Mouse (Mus musculus) liver, embryonic 12.5 days (tissue): Measurements from ENCODE around the gene Sema3c. TPM values are rescaled to one million over a fixed set of nuclear protein-coding genes. Genes with fewer than 3 reads are reported as not detected.

Experiments
- ATAC-seq: fragments of 200-750 bp; cut with Nextera tagmentation; 2 replicates; pipeline ENCODE4 v1.8.0; 2017; ENCODE audit warnings: moderate number of reproducible peaks, mild to moderate bottlenecking, moderate library complexity
- H3K27ac ChIP-seq: fragments of 300-500 bp; sonication (generic); 2 replicates; pipeline ENCODE4 v1.5.1; 2016; ENCODE audit warnings: mild to moderate bottlenecking
- H3K27me3 ChIP-seq: fragments of 300-500 bp; sonication (generic); replicated peaks from 2 replicates; pipeline ENCODE4 v1.6.1; 2016; ENCODE audit warnings: mild to moderate bottlenecking, moderate library complexity
- H3K36me3 ChIP-seq: fragments of 300-500 bp; sonication (generic); 2 replicates; pipeline ENCODE4 v1.6.1; 2016; ENCODE audit warnings: mild to moderate bottlenecking, moderate library complexity
- H3K4me1 ChIP-seq: fragments of 300-500 bp; sonication (generic); 2 replicates; pipeline ENCODE4 v1.6.1; 2016
- H3K4me2 ChIP-seq: fragments of 300-500 bp; sonication (generic); 2 replicates; pipeline ENCODE4 v1.6.1; 2016; ENCODE audit warnings: mild to moderate bottlenecking, moderate library complexity
- H3K4me3 ChIP-seq: fragments of 300-500 bp; sonication (generic); 2 replicates; pipeline ENCODE4 v1.5.1; 2016; ENCODE audit warnings: mild to moderate bottlenecking, moderate library complexity
- H3K9ac ChIP-seq: fragments of 300-500 bp; sonication (generic); 2 replicates; pipeline ENCODE4 v1.6.1; 2016; ENCODE audit warnings: mild to moderate bottlenecking, moderate library complexity
- H3K9me3 ChIP-seq: fragments of 300-500 bp; sonication (generic); replicated peaks from 2 replicates; pipeline ENCODE4 v1.6.1; 2016; ENCODE audit warnings: mild to moderate bottlenecking, moderate library complexity
- WGBS: fragments of 180-500 bp; shearing (Covaris S2); methylation state at CpG from one replicate; pipeline ENCODE4 v1.1.7; 2016; ENCODE audit not compliant: insufficient replicate concordance; 5-methylcytosine and 5-hydroxymethylcytosine counted together
- polyA plus RNA-seq: library from polyadenylated mRNA; unstranded; fragments of >200 nt; fragmentation: Nextera tagmentation; extraction: Ambion mirVana; gene quantifications from 2 replicates; pipeline ENCODE4 v1.2.1, GENCODE M21; 2016

Gene Sema3c
- polyA plus RNA-seq, 1 experiment from 2014 or later: 1.2 TPM

DNA sequence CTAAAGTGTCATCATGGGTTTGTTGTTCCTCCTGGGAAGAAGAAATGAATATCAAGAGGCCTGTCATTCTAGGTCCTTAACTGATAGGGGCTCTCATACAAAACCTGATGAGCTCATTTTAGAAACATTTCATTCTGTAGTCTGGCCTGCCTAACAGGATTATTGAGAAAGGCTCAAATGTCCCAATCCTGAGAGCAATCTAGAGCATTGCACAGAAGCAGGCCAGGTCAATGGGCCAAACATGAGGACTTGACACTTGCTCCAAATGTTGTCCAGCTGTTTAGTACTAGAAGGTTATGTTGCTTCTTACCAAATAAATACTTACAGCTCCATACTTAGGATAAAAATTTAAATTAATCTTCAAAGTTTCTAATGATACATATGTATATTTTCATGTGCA, 97.3 kb downstream of the Sema3c start:
- H3K27ac ChIP-seq: no peak overlapping the region
- no peak overlapping the region for H3K9ac ChIP-seq
- no peaks in the 10 kb centered on the region for H3K36me3 ChIP-seq
- H3K9me3 ChIP-seq: no peaks in the 10 kb centered on the region
- no peaks in the 10 kb centered on the region for H3K27me3 ChIP-seq
- ATAC-seq: no peak
- no peak overlapping the region for H3K4me3 ChIP-seq
- no peak overlapping the region for H3K4me2 ChIP-seq
- H3K4me1 ChIP-seq: no peaks in the 10 kb centered on the region

DNA sequence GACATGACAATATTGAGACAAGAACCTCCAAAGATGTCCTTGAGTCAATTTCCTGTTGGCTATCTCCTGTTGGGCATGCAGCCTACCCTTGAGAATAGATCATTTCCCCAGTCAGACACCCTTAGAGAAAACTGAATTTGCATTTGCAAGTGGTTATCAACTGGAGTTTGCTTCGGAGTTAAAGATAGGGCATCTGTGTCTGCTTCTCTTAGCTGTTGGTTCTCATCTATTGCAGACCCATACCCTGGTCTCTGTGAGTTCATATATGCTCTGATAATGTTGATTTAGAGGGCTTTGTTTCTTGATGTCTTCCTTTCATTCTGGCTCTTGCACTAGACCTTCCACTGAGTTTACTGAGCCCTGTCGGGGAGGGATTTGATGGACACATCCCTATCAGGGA, 106.8 kb downstream of the Sema3c start:
- H3K27ac ChIP-seq: no peak overlapping the region
- H3K36me3 ChIP-seq: no peaks in the 10 kb centered on the region
- no peaks in the 10 kb centered on the region for H3K4me1 ChIP-seq
- 51% methylated on average over 2 of the region's 2 CpGs for WGBS
- no peak overlapping the region for H3K4me3 ChIP-seq
- no peaks in the 10 kb centered on the region for H3K27me3 ChIP-seq
- no peak overlapping the region for H3K9ac ChIP-seq
- H3K9me3 ChIP-seq: no peaks in the 10 kb centered on the region
- ATAC-seq: no peak
- no peak overlapping the region for H3K4me2 ChIP-seq

DNA sequence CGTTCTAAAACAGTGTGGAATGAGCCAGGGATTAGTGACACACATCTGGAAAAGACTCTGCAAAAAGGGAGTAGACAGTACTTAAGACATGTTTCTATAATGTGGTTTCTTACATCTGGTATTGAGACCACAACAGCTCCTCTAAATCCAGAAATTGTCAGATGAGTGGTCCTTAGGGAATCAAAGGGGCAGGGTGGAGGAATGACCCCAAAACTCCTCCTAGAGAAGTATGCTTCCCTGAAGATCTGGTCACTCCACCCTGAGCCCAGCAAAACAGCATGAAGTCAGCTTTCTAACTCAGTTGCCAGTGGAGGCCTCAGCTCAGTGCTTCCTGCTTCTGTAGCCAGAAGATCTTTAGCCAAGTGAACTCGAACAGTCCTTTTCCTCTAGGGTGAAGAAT, 115.0 kb downstream of the Sema3c start:
- WGBS: 52% methylated on average over 2 of the region's 2 CpGs
- no peaks in the 10 kb centered on the region for H3K4me1 ChIP-seq
- no peaks in the 10 kb centered on the region for H3K27me3 ChIP-seq
- no peak overlapping the region for H3K4me3 ChIP-seq
- no peaks in the 10 kb centered on the region for H3K9me3 ChIP-seq
- no peak for ATAC-seq
- H3K4me2 ChIP-seq: no peak overlapping the region
- H3K27ac ChIP-seq: no peak overlapping the region
- no peak overlapping the region for H3K9ac ChIP-seq
- no peaks in the 10 kb centered on the region for H3K36me3 ChIP-seq

DNA sequence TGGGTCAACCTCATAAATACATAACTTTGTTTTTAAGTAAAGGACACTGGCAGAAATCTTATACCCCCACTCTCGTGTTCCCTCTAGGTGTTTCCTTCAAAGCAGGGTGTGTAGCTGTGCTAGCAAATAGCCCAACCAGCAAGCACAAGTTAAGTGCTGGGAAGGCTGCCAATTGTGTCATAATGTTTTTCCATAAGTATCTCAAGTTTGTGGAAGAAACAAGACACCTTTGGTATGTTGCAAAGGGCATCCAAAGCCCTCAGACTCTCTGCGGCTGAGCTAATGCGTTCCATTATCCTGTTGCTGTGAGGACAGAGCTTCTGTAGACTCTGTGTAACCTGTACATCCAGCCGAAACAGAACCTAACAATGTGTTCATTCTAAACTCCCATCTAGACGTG, 115.5 kb downstream of the Sema3c start:
- Histone ChIP-seq H3K27me3 (no peaks in the 10 kb centered on the region), H3K9ac (no peak overlapping the region), H3K27ac (no peak overlapping the region), H3K9me3 (no peaks in the 10 kb centered on the region), H3K4me1 (no peaks in the 10 kb centered on the region), H3K4me3 (no peak overlapping the region), H3K36me3 (no peaks in the 10 kb centered on the region), H3K4me2 (no peak overlapping the region)
- ATAC-seq: no peak
- 58% methylated on average over 5 of the region's 5 CpGs for WGBS

DNA sequence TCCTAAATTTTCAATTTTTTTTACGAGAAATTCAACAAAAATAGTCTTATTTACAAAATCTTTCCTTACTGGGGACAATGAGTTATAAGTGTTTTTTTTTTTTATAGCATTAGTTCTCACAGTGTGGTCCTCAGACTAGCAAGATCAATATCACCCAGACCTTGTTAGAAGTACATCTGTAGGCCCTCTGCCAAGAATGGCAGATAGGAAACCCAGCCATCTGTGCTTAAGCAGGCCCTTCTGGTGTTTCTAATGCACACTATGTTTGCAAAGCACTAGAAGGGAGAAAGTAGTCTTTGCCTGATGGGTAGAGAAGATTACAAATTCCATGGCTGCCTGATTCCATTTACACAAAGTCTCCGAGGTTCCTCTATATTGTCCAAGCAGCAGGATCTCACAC, 121.3 kb downstream of the Sema3c start:
- no peak overlapping the region for H3K27ac ChIP-seq
- H3K4me2 ChIP-seq: no peak overlapping the region
- no peaks in the 10 kb centered on the region for H3K4me1 ChIP-seq
- H3K9me3 ChIP-seq: no peaks in the 10 kb centered on the region
- no peaks in the 10 kb centered on the region for H3K27me3 ChIP-seq
- 46% methylated on average over 2 of the region's 2 CpGs for WGBS
- no peaks in the 10 kb centered on the region for H3K36me3 ChIP-seq
- H3K4me3 ChIP-seq: no peak overlapping the region
- no peak for ATAC-seq
- H3K9ac ChIP-seq: no peak overlapping the region

DNA sequence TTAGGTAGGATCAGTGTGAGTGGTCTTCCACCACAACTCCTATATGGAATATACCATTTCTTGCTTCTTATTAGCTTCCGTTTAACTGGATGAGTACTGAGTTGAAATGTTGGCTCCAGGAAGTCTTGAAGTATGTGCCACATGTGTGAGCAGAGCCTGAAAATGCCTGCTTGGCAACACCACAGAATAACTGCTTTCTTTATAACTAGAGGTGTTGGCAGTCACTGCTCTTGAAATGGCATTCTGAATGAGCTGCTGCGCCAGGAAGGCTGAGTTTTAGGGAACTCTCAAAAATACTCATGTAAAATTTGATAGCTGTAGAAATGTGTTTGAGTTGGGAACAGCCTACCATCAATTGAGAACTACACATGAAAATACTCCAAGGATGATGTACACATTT, 124.8 kb downstream of the Sema3c start:
- Histone ChIP-seq H3K4me1 (no peaks in the 10 kb centered on the region), H3K4me3 (no peak overlapping the region), H3K27me3 (no peaks in the 10 kb centered on the region), H3K9ac (no peak overlapping the region), H3K4me2 (no peak overlapping the region), H3K36me3 (no peaks in the 10 kb centered on the region), H3K27ac (no peak overlapping the region), H3K9me3 (no peaks in the 10 kb centered on the region)
- no peak for ATAC-seq
- WGBS: 82% methylated on average over 2 of the region's 2 CpGs

DNA sequence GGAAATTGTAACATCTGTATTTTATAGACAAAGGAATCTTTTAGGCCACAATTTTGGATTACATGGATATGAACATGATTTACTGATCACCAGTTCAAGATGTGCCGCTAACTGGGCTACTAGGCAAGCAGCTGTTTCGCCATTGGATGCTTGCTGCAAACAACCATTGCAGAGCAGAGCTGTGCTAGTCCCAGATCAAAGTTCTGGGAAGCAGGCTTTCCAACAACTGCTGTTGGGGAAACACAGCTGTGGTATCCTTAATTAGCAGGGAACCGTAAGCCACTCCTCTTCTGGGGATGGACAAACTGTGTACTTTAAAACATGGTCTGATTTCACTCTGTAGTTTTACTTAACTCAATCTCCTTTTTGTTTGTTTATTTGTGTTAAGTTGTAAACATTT, 130.1 kb downstream of the Sema3c start:
- Histone ChIP-seq H3K9ac (no peak overlapping the region), H3K36me3 (no peaks in the 10 kb centered on the region), H3K27ac (no peak overlapping the region), H3K4me1 (no peaks in the 10 kb centered on the region), H3K9me3 (no peaks in the 10 kb centered on the region), H3K4me2 (no peak overlapping the region), H3K27me3 (no peaks in the 10 kb centered on the region), H3K4me3 (no peak overlapping the region)
- ATAC-seq: no peak
- 67% methylated on average over 3 of the region's 3 CpGs for WGBS

DNA sequence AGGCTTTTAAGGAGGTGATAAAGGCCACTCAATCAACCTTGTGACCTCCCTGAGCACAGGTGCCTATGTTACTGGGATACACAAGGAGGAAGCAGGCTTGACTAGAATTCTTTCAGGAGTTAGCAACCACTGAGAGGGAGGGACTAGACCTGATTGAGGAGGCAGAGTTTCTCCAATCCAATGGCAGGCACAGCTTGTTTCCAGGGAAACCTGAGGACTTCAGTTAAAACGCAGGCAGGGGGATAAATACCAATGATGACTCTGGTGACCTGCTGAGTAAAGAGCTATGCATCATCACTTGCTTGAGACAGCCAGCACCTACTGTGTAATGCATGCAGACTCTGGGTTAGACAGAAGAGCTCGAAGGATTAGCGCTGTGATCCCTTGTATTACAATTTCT, 133.0 kb downstream of the Sema3c start:
- no peak for ATAC-seq
- no peak overlapping the region for H3K9ac ChIP-seq
- no peaks in the 10 kb centered on the region for H3K4me1 ChIP-seq
- H3K27ac ChIP-seq: no peak overlapping the region
- H3K27me3 ChIP-seq: no peaks in the 10 kb centered on the region
- H3K36me3 ChIP-seq: no peaks in the 10 kb centered on the region
- no peak overlapping the region for H3K4me3 ChIP-seq
- WGBS: 49% methylated on average over 3 of the region's 3 CpGs
- H3K9me3 ChIP-seq: no peaks in the 10 kb centered on the region
- H3K4me2 ChIP-seq: no peak overlapping the region

DNA sequence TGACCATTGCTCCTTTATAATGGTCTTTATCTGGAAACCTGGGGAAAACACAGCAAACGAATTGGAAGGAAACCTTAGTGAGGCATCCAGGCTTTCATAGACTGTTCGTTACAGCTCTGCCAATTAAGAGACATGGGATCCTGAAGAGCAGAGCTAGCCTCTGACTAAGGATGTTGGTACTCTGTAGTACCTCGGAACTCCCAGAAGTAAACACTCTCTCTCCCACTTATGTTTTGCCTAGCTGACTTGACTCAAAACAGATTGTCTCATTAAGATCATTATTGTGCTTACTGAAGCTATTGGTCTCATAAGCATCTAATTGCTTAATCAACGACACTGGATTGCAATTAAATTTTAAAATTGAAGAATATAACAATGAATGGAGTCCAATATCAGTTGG, 138.3 kb downstream of the Sema3c start:
- 51% methylated on average over 4 of the region's 4 CpGs for WGBS
- no peaks in the 10 kb centered on the region for H3K4me1 ChIP-seq
- no peaks in the 10 kb centered on the region for H3K36me3 ChIP-seq
- H3K27me3 ChIP-seq: no peaks in the 10 kb centered on the region
- H3K27ac ChIP-seq: no peak overlapping the region
- H3K9me3 ChIP-seq: no peaks in the 10 kb centered on the region
- ATAC-seq: no peak
- no peak overlapping the region for H3K4me3 ChIP-seq
- H3K4me2 ChIP-seq: no peak overlapping the region
- H3K9ac ChIP-seq: no peak overlapping the region

DNA sequence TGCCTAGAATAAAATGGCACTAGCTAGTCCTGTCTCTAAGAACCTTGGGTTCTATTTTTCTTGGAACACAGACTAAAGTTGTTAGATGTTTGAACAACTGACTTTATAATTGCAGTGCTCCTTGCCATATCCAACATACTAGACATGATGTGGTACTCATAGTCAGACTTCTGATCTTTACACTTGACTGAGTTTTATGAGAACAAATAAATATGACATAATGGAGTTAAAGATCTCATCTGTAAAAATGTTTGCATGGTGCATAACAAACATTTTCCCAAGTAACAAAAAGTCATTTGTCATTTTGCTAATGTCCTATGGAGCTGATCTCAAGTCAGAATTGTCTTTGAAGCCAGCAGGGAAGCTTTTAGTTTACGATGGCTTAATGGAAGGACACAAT, 141.1 kb downstream of the Sema3c start:
- H3K4me3 ChIP-seq: no peak overlapping the region
- no peak overlapping the region for H3K4me2 ChIP-seq
- H3K27ac ChIP-seq: no peak overlapping the region
- H3K9ac ChIP-seq: no peak overlapping the region
- ATAC-seq: no peak
- no peaks in the 10 kb centered on the region for H3K27me3 ChIP-seq
- WGBS: 67% methylated on average over 1 of the region's 1 CpGs
- H3K4me1 ChIP-seq: no peaks in the 10 kb centered on the region
- H3K9me3 ChIP-seq: no peaks in the 10 kb centered on the region
- H3K36me3 ChIP-seq: no peaks in the 10 kb centered on the region

DNA sequence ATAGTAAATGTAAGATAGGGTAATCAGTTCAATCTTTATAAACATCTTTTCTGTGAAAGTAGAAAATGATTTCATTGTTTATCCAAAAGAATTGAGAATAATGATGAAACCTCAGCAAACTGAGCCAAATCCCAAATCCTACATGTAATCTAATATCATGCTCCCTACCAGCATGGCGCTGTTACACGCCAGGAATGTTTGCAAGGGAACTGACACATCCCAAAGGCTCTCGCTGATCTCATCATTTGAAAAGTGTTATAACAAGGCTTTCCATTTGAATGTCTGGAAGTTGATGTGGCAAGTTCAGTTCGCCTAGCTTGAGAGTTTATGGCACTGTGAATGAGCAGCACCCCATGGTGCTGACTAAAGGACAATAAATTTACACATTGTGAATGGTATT, 145.9 kb downstream of the Sema3c start:
- Histone ChIP-seq H3K9me3 (no peaks in the 10 kb centered on the region), H3K4me2 (no peak overlapping the region), H3K27me3 (no peaks in the 10 kb centered on the region), H3K4me1 (no peaks in the 10 kb centered on the region), H3K9ac (no peak overlapping the region), H3K36me3 (no peaks in the 10 kb centered on the region), H3K4me3 (no peak overlapping the region), H3K27ac (no peak overlapping the region)
- 65% methylated on average over 4 of the region's 4 CpGs for WGBS
- ATAC-seq: no peak

DNA sequence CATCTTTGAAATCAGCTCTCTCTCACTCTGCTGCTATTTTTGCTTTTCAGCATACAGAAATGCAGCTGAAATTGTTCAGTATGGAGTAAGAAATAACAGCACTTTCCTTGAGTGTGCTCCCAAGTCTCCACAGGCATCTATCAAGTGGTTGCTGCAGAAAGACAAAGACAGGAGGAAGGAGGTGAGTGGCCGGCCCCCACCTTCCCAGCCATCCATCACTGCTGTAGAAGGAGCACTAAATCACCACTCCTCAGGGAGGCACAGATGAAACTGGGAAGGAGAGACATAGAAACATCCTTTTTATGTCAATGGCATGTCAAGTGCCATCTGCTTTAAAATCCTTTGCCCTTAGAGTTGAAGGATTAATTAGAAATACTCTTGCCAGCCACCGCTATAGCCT, 149.9 kb downstream of the Sema3c start:
- Histone ChIP-seq H3K27me3 (no peaks in the 10 kb centered on the region), H3K4me2 (no peak overlapping the region), H3K4me1 (no peaks in the 10 kb centered on the region), H3K36me3 (no peaks in the 10 kb centered on the region), H3K4me3 (no peak overlapping the region), H3K9me3 (no peaks in the 10 kb centered on the region), H3K27ac (no peak overlapping the region), H3K9ac (no peak overlapping the region)
- WGBS: 55% methylated on average over 2 of the region's 2 CpGs
- ATAC-seq: no peak

DNA sequence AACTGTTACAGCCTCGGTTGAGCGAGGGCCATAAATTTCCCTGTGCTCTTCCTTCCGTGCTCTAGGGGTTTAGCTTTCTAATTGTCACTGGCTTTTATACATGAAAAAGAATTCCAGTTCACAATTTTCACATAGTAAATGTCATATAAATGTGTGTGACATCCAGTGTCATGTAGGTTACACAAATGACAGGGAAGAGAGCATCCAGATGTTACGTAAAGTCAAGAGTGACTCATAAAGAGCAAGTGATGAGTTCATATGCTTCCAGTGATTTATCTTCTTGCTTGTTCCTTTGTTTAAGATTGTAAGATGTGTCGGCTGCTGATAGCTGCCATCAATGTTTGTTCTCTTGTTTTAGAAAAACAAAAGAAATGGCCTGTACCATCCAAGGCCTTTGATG, 154.0 kb downstream of the Sema3c start:
- H3K27me3 ChIP-seq: no peaks in the 10 kb centered on the region
- no peaks in the 10 kb centered on the region for H3K4me1 ChIP-seq
- no peaks in the 10 kb centered on the region for H3K36me3 ChIP-seq
- ATAC-seq: no peak
- H3K27ac ChIP-seq: no peak overlapping the region
- no peaks in the 10 kb centered on the region for H3K9me3 ChIP-seq
- no peak overlapping the region for H3K9ac ChIP-seq
- H3K4me3 ChIP-seq: no peak overlapping the region
- WGBS: 70% methylated on average over 5 of the region's 5 CpGs
- H3K4me2 ChIP-seq: no peak overlapping the region
